Mouse (Mus musculus): ENCODE measurements at regions not wholly inside any gene's neighbourhood (a gene's known extent, or its start where the extent isn't known, plus 50 kb on each side); places are given as distances from the start of the nearest gene placed in this dataset.
A peak's percentile ranks its signal among the peaks of the same experiment; 100 is the strongest.

- no peak for DNase-seq (ENCODE audit: low read depth)
These were observed 155.6 kb upstream of the Irx6 start for GRCm38 (mm10) chr8:92518486-92518885.

DNA sequence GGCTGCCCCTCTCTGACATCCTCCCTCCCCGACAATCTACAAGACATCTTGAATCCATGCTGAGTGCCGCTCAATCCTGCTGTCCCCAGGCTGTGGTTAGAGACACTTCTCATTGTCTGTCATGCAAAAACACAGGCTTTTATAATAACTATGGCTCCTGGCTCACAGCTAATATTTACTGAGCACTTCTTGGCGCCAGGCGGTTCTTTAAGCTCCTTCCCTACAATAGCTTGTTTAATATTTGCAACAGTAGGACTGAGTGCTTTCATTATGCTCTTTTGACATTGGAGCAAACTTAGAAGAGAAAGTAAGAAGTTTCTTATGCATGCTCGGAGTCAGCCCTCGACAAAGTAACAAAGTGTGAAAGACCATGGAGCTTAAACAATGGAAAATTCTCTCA is 151.6 kb upstream of the Irx6 start:
- no peak for DNase-seq (ENCODE audit: low read depth)

GRCm38 (mm10) chr8:92529756-92530155 is 144.3 kb upstream of the Irx6 start:
- DNase-seq (ENCODE audit: low read depth) = no peak

DNA sequence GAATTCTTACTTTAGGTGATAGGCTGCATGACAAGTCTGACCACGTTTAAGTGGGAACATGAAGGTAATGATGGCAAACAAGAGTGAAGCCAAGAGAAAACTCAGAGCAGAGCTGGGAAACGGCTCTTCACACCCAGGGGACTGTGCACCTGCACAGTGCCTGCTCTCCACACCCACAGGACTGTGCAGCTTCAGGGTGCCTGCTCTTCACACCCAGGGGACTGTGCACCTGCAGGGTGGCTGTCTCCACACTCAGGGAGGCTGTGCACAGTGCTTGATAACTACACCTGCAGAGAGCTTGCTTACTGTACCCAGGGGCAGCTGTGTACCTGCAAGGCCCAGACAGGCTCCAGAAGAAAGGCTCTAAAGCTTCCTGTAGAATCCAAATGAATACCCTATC is 133.5 kb upstream of the Irx6 start:
- DNase-seq (ENCODE audit: low read depth) = no peak

DNA sequence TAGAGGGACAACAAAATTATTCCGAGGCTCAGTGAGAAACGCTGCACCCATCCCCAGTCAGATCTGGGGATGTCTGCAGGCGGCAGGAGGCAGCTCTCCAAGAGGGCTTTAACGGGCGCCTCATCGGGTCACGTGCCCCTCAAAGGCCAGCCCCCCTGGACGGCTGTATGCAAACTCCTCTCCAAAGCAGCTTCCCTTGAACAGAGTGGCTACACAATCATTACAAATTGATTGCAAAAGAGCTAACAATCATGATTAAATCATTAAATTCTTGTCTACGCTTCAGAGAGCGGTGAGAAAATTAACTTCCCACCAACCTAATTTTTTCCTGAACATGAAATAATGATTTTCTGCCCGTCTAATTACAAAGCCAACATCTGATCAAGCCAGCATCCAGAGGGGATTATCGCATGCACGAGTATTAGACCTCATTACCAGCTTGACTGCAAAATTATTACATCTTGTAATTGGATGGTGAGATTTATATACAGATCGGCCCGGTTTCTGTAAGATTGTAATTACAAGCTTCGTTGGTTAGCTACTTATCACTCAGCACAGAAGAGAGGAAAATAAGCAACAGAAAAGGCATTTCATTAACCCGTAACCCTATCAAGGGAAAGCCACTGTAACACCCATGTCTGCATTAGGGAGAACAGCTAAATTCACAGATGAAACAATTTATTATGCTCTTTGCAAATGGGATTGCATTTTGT is 128.6 kb upstream of the Irx6 start:
- no peak for DNase-seq (ENCODE audit: low read depth)

- DNase-seq (ENCODE audit: low read depth) = no peak
These were observed 118.9 kb upstream of the Irx6 start for GRCm38 (mm10) chr8:92555140-92555539.

- DNase-seq (ENCODE audit: low read depth) = no peak
These were observed 118.5 kb upstream of the Irx6 start for GRCm38 (mm10) chr8:92555631-92556030.

DNA sequence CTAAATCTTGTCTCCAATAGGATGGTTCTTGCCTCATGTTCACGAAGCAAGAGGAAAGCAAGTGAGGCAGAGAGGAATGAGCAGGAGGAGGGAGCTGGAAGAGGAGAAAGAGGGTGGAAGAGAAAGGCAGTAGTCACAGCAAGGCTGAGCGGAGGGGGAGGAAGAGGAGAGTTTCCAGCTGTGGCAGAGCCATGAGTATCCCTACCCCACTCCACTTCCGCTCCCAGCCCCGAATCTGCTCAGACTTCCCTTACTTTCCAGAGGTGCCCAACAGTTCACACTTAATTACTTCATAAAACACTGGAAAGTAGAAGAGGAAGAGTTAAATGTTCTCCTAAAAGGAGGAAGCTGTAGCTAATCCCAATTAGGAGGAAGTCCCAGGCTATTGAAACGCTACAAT is 111.6 kb upstream of the Irx6 start:
- no peak for DNase-seq (ENCODE audit: low read depth)

GRCm38 (mm10) chr8:92562962-92563361 is 111.1 kb upstream of the Irx6 start:
- no peak for DNase-seq (ENCODE audit: low read depth)

DNA sequence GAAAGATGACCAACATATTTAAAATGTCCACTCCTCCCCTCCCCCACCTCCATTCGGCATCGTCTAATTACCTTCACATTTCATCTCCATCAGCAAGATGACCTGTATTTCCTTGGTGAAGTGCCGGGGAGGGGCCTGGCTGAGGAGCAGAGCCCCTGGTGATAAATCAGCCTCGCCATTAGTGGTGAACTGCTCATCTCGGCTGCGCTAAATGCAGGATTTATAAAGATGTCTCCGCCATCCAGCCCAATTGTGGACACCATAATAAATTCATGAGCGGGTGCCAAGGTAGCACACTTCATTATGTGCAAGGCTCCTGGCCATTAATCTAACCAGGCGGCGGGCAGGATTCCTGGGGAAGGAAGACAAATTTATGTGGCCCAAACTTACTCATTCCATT is 104.4 kb upstream of the Irx6 start:
- DNase-seq (ENCODE audit: low read depth) = no peak

DNA sequence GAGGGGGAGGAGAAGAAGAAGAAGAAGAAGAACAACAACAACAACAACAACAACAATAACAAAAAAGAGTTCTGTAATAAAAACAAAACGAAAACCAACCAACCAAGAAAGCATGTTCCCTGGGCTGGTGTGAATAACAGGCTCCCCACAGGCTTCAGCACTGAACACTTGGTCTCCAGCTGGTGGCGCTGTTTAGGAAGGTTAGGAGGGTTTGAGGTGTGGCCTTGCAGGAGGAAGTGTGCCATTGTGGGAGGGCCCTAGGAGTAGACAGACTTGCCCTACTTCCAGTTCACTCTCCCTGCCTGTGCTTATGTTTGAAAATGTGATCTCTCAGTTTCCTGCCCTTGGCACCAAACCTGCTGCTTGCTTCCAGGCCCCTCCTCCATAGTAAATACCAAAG is 94.6 kb upstream of the Irx6 start:
- DNase-seq (ENCODE audit: low read depth) = no peak

GRCm38 (mm10) chr8:92581051-92581450 is 93.0 kb upstream of the Irx6 start:
- DNase-seq (ENCODE audit: low read depth) = no peak

GRCm38 (mm10) chr8:92600766-92601165 is 73.3 kb upstream of the Irx6 start:
- no peak for DNase-seq (ENCODE audit: low read depth)

DNA sequence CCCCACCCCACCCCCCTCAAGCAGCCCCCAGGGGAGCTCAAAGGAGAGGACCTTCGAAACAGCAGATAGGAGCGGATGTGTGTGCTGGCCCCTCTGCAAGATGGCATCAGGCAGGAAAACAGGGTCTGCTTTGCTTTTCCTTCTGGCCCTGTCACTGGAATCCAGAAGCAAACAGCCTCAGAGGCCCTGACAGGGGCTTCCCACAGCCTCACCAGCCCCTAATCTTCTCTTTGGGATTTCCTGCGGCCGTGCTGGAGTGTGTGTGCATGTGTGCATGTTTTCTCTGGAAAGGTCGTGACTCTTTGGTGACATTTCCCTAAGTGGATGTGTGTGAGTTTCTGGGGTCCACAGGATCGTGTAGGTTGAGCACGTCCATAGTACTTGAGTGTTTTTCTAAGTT is 71.1 kb upstream of the Irx6 start:
- DNase-seq (ENCODE audit: low read depth) = no peak

- no peak for DNase-seq (ENCODE audit: low read depth)
These were observed 68.5 kb upstream of the Irx6 start for GRCm38 (mm10) chr8:92605631-92606030.

DNA sequence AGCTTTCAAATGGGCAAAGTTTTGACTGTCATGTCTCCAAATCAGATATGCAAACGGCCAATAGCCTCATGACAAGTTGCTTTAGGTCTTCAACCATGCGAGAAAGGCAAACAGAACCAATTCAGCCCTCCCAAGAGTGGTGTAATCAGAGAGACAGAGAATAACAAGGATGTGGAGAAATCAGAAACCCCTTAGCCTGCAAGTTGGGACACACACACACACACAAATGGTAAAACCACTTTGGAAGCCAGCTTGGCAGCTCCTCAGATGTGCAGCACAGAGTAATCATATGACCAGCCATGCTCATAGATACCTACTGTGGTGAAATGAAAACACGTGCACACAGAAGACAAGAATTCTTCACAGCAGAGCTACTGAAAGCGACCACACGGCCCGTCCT is 66.5 kb upstream of the Irx6 start:
- peak; percentile 24 for DNase-seq (ENCODE audit: low read depth)

GRCm38 (mm10) chr8:92609908-92610307 is 64.2 kb upstream of the Irx6 start:
- DNase-seq (ENCODE audit: low read depth) = no peak

DNA sequence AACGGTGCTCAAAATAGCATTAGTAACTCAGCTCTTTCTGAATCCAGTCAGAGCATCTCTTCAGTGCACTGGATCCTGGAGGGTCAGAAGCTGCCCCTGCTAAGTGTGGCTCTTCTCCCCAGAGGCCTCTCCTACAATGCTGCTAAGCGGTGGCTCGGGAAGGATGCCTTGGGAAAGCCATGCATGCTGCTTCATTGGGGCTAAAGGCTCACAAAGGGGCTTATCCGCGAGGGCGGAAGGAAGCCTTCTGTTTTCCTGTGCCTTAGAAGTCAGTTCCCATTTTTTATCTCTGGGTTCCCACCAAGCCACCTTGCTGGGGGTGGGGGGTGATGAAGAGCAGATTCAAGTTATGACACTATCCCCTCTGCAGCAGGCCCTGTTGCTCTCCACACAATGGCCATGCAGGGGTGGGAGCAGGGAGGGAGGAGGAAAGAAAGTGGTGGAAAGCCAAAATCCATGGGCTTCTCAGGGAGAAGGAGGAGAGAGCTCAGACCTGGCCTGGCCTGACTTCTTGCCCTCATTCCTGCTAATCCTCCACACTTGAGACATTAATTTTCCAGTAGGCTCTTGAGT is 63.5 kb upstream of the Irx6 start:
- DNase-seq (ENCODE audit: low read depth) = no peak

DNA sequence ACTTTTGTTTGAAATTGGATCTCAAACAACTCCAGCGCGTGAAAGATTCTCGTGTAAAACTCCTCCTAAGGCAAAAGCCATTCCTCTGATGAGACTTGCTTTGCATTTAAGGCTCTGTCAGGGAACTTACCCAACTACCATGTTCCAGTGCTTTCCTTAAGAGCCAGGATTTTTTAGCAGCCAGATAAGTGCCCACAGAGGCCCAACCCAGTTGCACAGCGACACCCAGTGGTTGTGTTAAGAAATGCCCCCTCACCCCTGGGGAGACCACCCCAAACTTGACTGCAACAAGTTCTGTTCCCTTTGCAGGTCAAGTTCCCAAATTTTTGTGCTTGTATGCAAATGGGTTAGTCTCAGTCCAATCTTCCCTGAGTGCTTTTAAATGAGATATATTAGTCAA is 60.6 kb upstream of the Irx6 start:
- no peak for DNase-seq (ENCODE audit: low read depth)

DNA sequence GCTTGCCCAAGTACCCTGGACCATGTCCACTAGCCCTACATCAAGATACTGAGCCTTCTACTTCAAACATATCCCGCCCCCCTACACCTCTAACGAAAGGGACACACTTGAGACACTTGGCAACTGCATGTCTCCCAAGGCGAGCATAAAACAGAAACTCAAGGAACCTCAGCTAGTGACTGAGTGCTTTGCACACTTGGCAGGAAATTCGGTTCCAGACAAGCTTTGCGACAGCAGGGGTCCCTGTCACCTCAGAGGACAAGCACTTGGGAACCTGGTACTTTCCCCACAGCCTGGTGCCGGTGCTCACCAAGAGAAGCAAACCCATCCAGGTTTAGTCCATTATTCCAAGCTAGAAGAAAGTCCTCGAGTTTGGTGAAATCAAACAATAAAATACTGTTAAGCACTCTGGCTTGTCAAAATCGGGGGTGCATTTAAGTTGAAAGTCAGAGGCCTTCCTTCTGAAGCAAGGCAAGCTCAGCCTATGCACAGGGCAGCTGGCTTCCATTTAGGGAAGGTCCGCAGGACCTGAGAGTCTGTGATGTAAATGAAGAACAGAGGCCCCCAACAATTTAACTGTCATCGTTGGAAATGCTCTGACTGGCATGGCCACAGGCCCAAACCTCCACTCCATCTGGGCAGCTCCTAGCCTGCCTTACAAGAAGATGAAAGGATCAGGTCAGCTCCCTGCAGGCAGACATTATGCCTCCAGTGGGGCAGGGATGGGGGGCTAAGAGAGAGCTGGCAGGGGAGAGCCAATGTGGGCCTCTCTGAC is 57.6 kb upstream of the Irx6 start:
- DNase-seq (ENCODE audit: low read depth) = no peak

DNA sequence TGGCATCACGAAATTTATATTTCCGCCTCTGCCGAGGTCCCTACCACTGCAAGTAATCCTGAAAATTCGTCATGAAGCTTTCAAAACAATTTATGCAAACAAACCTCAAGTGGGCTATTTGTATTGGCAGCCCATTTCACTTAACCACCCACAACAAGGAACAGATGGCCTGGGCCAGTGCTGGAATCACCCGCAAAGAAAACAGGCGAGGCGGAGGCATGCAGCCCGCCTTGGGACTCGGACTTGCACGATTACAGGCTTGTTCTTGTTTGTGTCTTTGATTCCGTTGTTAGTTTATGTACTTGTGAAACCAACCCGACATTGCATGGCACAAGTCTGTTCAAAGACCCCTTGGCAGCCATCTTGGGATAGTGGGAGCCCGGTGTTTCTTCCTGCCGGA is 55.8 kb upstream of the Irx6 start:
- peak; percentile 24 for DNase-seq (ENCODE audit: low read depth)

All from gonadal fat pad, adult 2 months (tissue).